9 mouse cellular contexts compared by ENCODE assay signal in the genomic region with DNA sequence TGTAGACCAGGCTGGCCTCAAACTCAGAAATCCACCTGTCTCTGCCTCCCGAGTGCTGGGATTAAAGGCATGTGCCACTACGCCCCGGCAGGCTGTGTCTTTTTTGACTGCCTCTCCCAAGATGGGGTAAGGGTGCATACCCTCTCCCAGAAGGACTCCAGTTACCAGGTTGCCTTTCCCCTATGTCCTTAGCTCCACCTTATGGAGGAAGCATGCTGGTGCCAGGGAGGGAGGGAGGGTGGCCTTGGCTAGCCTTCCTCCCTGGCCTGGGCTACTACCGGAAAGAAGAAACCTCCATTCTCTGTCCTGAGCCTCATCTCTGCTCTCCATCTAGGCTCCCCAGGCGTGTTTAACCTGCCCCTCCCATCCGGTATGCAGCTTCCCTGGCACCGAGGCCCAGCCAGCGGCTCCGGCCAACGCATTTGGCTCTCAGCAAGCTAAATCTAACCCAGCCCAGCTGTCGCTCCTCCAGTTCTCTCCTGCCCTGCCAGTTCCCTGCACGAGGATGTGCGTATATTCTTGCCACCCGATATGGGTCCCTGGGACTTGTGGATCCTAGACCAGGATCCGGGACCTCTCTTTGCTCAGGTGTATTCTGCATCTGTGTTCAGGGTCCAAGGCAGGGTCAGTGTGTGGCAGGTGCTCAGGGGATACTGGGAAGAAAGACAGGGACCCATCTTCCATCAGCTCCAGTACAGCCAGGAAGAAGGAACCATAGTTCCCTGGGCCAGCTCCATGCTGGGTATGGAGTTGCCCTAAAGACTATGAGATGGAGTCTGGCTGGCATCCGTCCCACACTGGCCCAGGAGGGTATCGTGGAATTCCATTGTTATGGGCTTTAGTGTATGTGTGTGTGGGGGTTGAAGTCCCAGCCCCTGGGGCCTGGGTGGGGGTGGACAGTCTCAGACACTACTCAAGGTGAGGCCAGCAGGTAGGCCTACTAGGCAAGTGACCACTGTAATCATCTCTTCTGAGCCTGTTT. TPM values are rescaled to one million over a fixed set of nuclear protein-coding genes. Genes with fewer than 3 reads are reported as not detected.
DNase-seq lines count a peak whose midpoint lies in the region; ATAC-seq and TF ChIP-seq lines count a peak whose summit lies in the region.
"Had no signal": no experiment of that assay in that cellular context is flagged by ENCODE, and none has a peak within 500 bp of the region (broad histone marks: within the 10 kb centered on the region; RNA-seq: fewer than 3 reads in every experiment).

No protein-coding gene starts in this region.

- H3K4me3 ChIP-seq in kidney, postnatal 0 days (replicated peaks; ENCODE audit: low read depth, low read length) = no peak overlapping the region
- no peak overlapping the region for H3K4me3 ChIP-seq in kidney, embryonic 14.5 days (ENCODE audit: low read length)

- H3K4me2 ChIP-seq in kidney, postnatal 0 days (ENCODE audit: low read length) = no peak overlapping the region
- H3K4me2 ChIP-seq in kidney, embryonic 14.5 days (replicated peaks; ENCODE audit: low read depth, low read length) = no peak overlapping the region

- no peak for DNase-seq in kidney, postnatal 0 days (ENCODE audit: low spot score)
- DNase-seq in cerebellum, adult 9-10 months = peak; percentile 84
- DNase-seq in gastrocnemius, postnatal 4 days (ENCODE audit: low spot score in 2 of 2) = peak; percentile 61 to 81
- peak; percentile 78 to 80 for DNase-seq in layer of hippocampus, postnatal 10 days (ENCODE audit: low spot score in 2 of 2)
- peak; percentile 90 for DNase-seq in right cerebral cortex, adult 18-20 months
- DNase-seq in spleen, adult 18-20 months = no peak
- no peak for DNase-seq in thymus, postnatal 10 days (ENCODE audit: low spot score in 2 of 2)

- TF ChIP-seq CTCF in kidney, postnatal 0 days (IDR thresholded peaks at IDR 0.05; ENCODE audit: low read depth) = peak; percentile 42; the same call in 1 of the 2 replicates

- no peak overlapping the region for H3K9ac ChIP-seq in kidney, postnatal 0 days (ENCODE audit: low read depth, low read length)
- H3K9ac ChIP-seq in kidney, embryonic 14.5 days (ENCODE audit: low read depth, low read length) = no peak overlapping the region

- H3K36me3 ChIP-seq in kidney, postnatal 0 days (ENCODE audit: insufficient read depth, low read length) = no peaks in the 10 kb centered on the region
- no peaks in the 10 kb centered on the region for H3K36me3 ChIP-seq in kidney, embryonic 14.5 days (ENCODE audit: control insufficient read depth, insufficient read depth, low read length)

- WGBS in kidney, postnatal 0 days = 56% methylated on average over 17 of the region's 17 CpGs
- WGBS in kidney, embryonic 14.5 days = 56% methylated on average over 17 of the region's 17 CpGs

- H3K27ac ChIP-seq in kidney, postnatal 0 days = no peak overlapping the region
- H3K27ac ChIP-seq in kidney, embryonic 14.5 days (ENCODE audit: low read depth, low read length) = no peak overlapping the region

- no peak for ATAC-seq in kidney, postnatal 0 days (replicated peaks; ENCODE audit: low FRiP score, low read depth)
- no peak for ATAC-seq in kidney, embryonic 14.5 days (ENCODE audit: low FRiP score, low TSS enrichment)

- no peaks in the 10 kb centered on the region for H3K9me3 ChIP-seq in kidney, postnatal 0 days (replicated peaks; ENCODE audit: low read length)
- H3K9me3 ChIP-seq in kidney, embryonic 14.5 days (ENCODE audit: control insufficient read depth, low read length) = no peaks in the 10 kb centered on the region

- no peaks in the 10 kb centered on the region for H3K27me3 ChIP-seq in kidney, postnatal 0 days (ENCODE audit: insufficient read depth, low read length)
- no peaks in the 10 kb centered on the region for H3K27me3 ChIP-seq in kidney, embryonic 14.5 days (ENCODE audit: control insufficient read depth, insufficient read depth, low read length)

- peaks cover 15% of the 10 kb centered on the region for H3K4me1 ChIP-seq in kidney, postnatal 0 days (replicated peaks; ENCODE audit: insufficient read depth, low read length)
- peaks cover 11% of the 10 kb centered on the region for H3K4me1 ChIP-seq in kidney, embryonic 14.5 days (ENCODE audit: control insufficient read depth, insufficient read depth, low read length)

RNA-seq across cellular contexts. Expression of a gene that starts 4.9 kb away (rescaled TPM):
- polyA plus RNA-seq in kidney, postnatal 0 days (2015; fragmentation: Nextera tagmentation; extraction: Ambion mirVana) = 33.4 and 34.7 TPM in 2 replicates
- polyA plus RNA-seq in kidney, embryonic 14.5 days (2014; fragmentation: Nextera tagmentation; extraction: Ambion mirVana) = 18.4 and 34.4 TPM in 2 replicates
- total RNA-seq in gastrocnemius, postnatal 4 days (2021) = 10 to 100 TPM; 27.7 to 32.1 TPM
- total RNA-seq in layer of hippocampus, postnatal 10 days (2021) = 10 to 100 TPM; 53.2 to 54.4 TPM

RNA-seq across cellular contexts. Expression of a gene that starts 9.9 kb away (rescaled TPM):
- not detected in 2 replicates for polyA plus RNA-seq in kidney, postnatal 0 days (2015; fragmentation: Nextera tagmentation; extraction: Ambion mirVana)
- polyA plus RNA-seq in kidney, embryonic 14.5 days (2014; fragmentation: Nextera tagmentation; extraction: Ambion mirVana) = not detected in 2 replicates
- total RNA-seq in gastrocnemius, postnatal 4 days (2021) = under 1 TPM; 0.10 to 0.34 TPM
- 10 to 100 TPM; 15.3 to 16.2 TPM for total RNA-seq in layer of hippocampus, postnatal 10 days (2021)
- total RNA-seq: hematopoietic stem cell, adult 5-6 weeks had no signal

RNA-seq across cellular contexts. Expression of a gene that starts 43.8 kb away (rescaled TPM):
- 18.6 and 19.3 TPM in 2 replicates for polyA plus RNA-seq in kidney, postnatal 0 days (2015; fragmentation: Nextera tagmentation; extraction: Ambion mirVana)
- polyA plus RNA-seq in kidney, embryonic 14.5 days (2014; fragmentation: Nextera tagmentation; extraction: Ambion mirVana) = 24.6 and 28.6 TPM in 2 replicates
- 10 to 100 TPM; 13.4 to 15.0 TPM for total RNA-seq in gastrocnemius, postnatal 4 days (2021)
- total RNA-seq in layer of hippocampus, postnatal 10 days (2021) = 10 to 100 TPM; 15.0 to 17.7 TPM

RNA-seq across cellular contexts. Expression of a gene that starts 57.1 kb away (rescaled TPM):
- polyA plus RNA-seq in kidney, postnatal 0 days (2015; fragmentation: Nextera tagmentation; extraction: Ambion mirVana) = 170 and 185 TPM in 2 replicates
- 159 and 160 TPM in 2 replicates for polyA plus RNA-seq in kidney, embryonic 14.5 days (2014; fragmentation: Nextera tagmentation; extraction: Ambion mirVana)
- 100 to 1,000 TPM; 113 to 131 TPM for total RNA-seq in gastrocnemius, postnatal 4 days (2021)
- 100 to 1,000 TPM; 107 to 117 TPM for total RNA-seq in layer of hippocampus, postnatal 10 days (2021)

Comparison
In these comparisons a context has a peak if more than half of its experiments do, and no peak if none do; other contexts are left out.
1. DNase-seq: peak in cerebellum, adult 9-10 months (single experiment), gastrocnemius, postnatal 4 days (2 of 2), layer of hippocampus, postnatal 10 days (2 of 2) and right cerebral cortex, adult 18-20 months (single experiment); none in kidney, postnatal 0 days (single experiment), spleen, adult 18-20 months (0 of 2) and thymus, postnatal 10 days (0 of 2).
2. RNA of a gene that starts 9.9 kb away (total RNA-seq): 15.3 to 16.2 TPM in layer of hippocampus, postnatal 10 days; 0.10 to 0.34 TPM in gastrocnemius, postnatal 4 days; every median in the first group is over 10 times any median in the second.